Mouse (Mus musculus): ENCODE results near the gene Mtcl1. TPM values are rescaled to one million over a fixed set of nuclear protein-coding genes. Genes with fewer than 3 reads are reported as not detected.

Gene Mtcl1
- total RNA-seq, 2 experiments from 2014 or later = 103 to 122 TPM

- intact Hi-C loops (cut with DNase I) = loop anchor here (10.0 kb wide), 1 partner anchor 615 kb away; no protein-coding TSS in a partner anchor
- TF ChIP-seq CTCF (IDR thresholded peaks at IDR 0.05) = no peak
- no peak for DNase-seq (ENCODE audit: extremely low spot score in 1 of 2, low spot score in 2 of 2)
- Histone ChIP-seq H3K4me3 (no peak overlapping the region; the same call in 1 of the 2 replicates), H3K27ac (no peak overlapping the region; the same call in 1 of the 2 replicates)
Measured at GRCm38 (mm10) chr17:66479813-66480490, 30.4 kb upstream of the Mtcl1 start.

GRCm38 (mm10) chr17:66479311-66479710 is 29.8 kb upstream of the Mtcl1 start:
- TF ChIP-seq CTCF (IDR thresholded peaks at IDR 0.05) = no peak
- DNase-seq (ENCODE audit: extremely low spot score in 1 of 2, low spot score in 2 of 2) = peak; percentile 57 to 66
- intact Hi-C loops (cut with DNase I) = no loop called here
- Histone ChIP-seq H3K27ac (peak overlapping the region; percentile 53), H3K4me3 (peak overlapping the region; percentile 0; the same call in 1 of the 2 replicates)

- intact Hi-C loops (cut with DNase I) = no loop called here
- Histone ChIP-seq H3K4me3 (no peak overlapping the region), H3K27ac (no peak overlapping the region)
- no peak for TF ChIP-seq CTCF (IDR thresholded peaks at IDR 0.05)
- DNase-seq (ENCODE audit: extremely low spot score in 1 of 2, low spot score in 2 of 2) = no peak
Measured at GRCm38 (mm10) chr17:66473205-66473604, 23.7 kb upstream of the Mtcl1 start.

- no peak for DNase-seq (ENCODE audit: extremely low spot score in 1 of 2, low spot score in 2 of 2)
- TF ChIP-seq CTCF (IDR thresholded peaks at IDR 0.05) = no peak
- Histone ChIP-seq H3K4me3 (no peak overlapping the region), H3K27ac (no peak overlapping the region)
- intact Hi-C loops (cut with DNase I) = no loop called here
Measured at GRCm38 (mm10) chr17:66471775-66472174, 22.2 kb upstream of the Mtcl1 start.

- no peak for DNase-seq (ENCODE audit: extremely low spot score in 1 of 2, low spot score in 2 of 2)
- TF ChIP-seq CTCF (IDR thresholded peaks at IDR 0.05) = no peak
- no peak overlapping the region for H3K4me3 ChIP-seq
- H3K27ac ChIP-seq = no peak overlapping the region
- intact Hi-C loops (cut with DNase I) = no loop called here
Measured at GRCm38 (mm10) chr17:66471252-66471651, 21.7 kb upstream of the Mtcl1 start.

GRCm38 (mm10) chr17:66470020-66470419 is 20.5 kb upstream of the Mtcl1 start:
- no peak overlapping the region for H3K4me3 ChIP-seq
- intact Hi-C loops (cut with DNase I) = no loop called here
- DNase-seq (ENCODE audit: extremely low spot score in 1 of 2, low spot score in 2 of 2) = no peak
- TF ChIP-seq CTCF (IDR thresholded peaks at IDR 0.05) = no peak
- H3K27ac ChIP-seq = peak overlapping the region; percentile 57; the same call in 1 of the 2 replicates

- no peak overlapping the region for H3K27ac ChIP-seq
- H3K4me3 ChIP-seq = no peak overlapping the region
- DNase-seq (ENCODE audit: extremely low spot score in 1 of 2, low spot score in 2 of 2) = no peak
- intact Hi-C loops (cut with DNase I) = no loop called here
- no peak for TF ChIP-seq CTCF (IDR thresholded peaks at IDR 0.05)
Measured at GRCm38 (mm10) chr17:66457278-66457677, 7.7 kb upstream of the Mtcl1 start.

GRCm38 (mm10) chr17:66451143-66451542 is 1.6 kb upstream of the Mtcl1 start:
- peak overlapping the region; percentile 93 for H3K4me3 ChIP-seq
- TF ChIP-seq CTCF (IDR thresholded peaks at IDR 0.05) = peak; percentile 89
- DNase-seq (ENCODE audit: extremely low spot score in 1 of 2, low spot score in 2 of 2) = peak; percentile 84 to 92
- no peak overlapping the region for H3K27ac ChIP-seq
- intact Hi-C loops (cut with DNase I) = loop anchor here (2.0 kb wide), 1 partner anchor 34 kb away; no protein-coding TSS in a partner anchor

- Histone ChIP-seq H3K4me3 (peak overlapping the region; percentile 93), H3K27ac (peak overlapping the region; percentile 94)
- TF ChIP-seq CTCF (IDR thresholded peaks at IDR 0.05) = no peak
- intact Hi-C loops (cut with DNase I) = loop anchor here (2.0 kb wide), 1 partner anchor 34 kb away; no protein-coding TSS in a partner anchor
- no peak for DNase-seq (ENCODE audit: extremely low spot score in 1 of 2, low spot score in 2 of 2)
Measured at GRCm38 (mm10) chr17:66450526-66451070, 1.0 kb upstream of the Mtcl1 start.

GRCm38 (mm10) chr17:66448421-66449405 is 837 bp downstream of the Mtcl1 start:
- TF ChIP-seq CTCF (IDR thresholded peaks at IDR 0.05) = peak; percentile 55
- Histone ChIP-seq H3K27ac (peak overlapping the region; percentile 94), H3K4me3 (peak overlapping the region; percentile 93)
- peak; percentile 67 to 70 for DNase-seq (ENCODE audit: extremely low spot score in 1 of 2, low spot score in 2 of 2)
- intact Hi-C loops (cut with DNase I) = loop anchor here (2.0 to 5.0 kb wide), 2 partner anchors 82 to 96 kb away; no protein-coding TSS in a partner anchor

- Histone ChIP-seq H3K27ac (peak overlapping the region; percentile 94), H3K4me3 (peak overlapping the region; percentile 93)
- no peak for TF ChIP-seq CTCF (IDR thresholded peaks at IDR 0.05)
- no peak for DNase-seq (ENCODE audit: extremely low spot score in 1 of 2, low spot score in 2 of 2)
- intact Hi-C loops (cut with DNase I) = loop anchor here (2.0 to 5.0 kb wide), 2 partner anchors 81 to 96 kb away; no protein-coding TSS in a partner anchor
Measured at GRCm38 (mm10) chr17:66447978-66448377, 1.6 kb downstream of the Mtcl1 start.

Measured in left cerebral cortex, adult 2 months (tissue).